Mouse (Mus musculus): Measurements from ENCODE around the gene Cfap97d2.

DNA sequence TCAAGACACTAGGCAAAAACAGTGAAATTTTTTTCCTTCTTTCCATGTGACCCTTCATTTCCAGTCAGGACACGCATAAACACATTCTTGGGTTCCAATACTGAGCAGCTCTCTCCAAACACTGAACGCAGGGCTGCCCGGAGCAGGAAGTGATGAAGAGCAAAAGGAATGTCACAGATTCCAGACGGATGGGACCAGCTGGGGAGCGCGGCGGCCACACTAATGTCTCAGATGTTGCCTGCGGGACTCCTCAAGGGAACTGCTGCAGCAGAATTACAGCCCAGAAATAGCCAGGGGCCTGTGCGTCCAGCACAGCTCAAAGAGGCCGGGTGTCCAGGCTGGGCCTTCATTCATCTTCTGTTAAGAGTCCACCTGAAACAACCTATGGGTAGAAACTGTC lies 37.3 kb upstream of the Cfap97d2 start:
- no peak for TF ChIP-seq CTCF (IDR thresholded peaks at IDR 0.05; ENCODE audit: low read depth, low read length)
- TF ChIP-seq POLR2A (IDR thresholded peaks at IDR 0.05; ENCODE audit: borderline replicate concordance, low read depth, low read length), result no peak
